Mouse (Mus musculus) cerebellum, adult 8-10 months (tissue): ENCODE results near the gene Parp16.
"Not testable (repeated sequence)": the region's sequence is repeated elsewhere in the genome, so short reads cannot be mapped to it uniquely, and the experiment has no call there.

Source experiments
- DNase-seq: peaks from one replicate; pipeline ENCODE4 v3.0.0; 2022

Gene Parp16

GRCm38 (mm10) chr9:65179817-65180624 is 15.1 kb upstream of the Parp16 start:
- no peak for DNase-seq

DNA sequence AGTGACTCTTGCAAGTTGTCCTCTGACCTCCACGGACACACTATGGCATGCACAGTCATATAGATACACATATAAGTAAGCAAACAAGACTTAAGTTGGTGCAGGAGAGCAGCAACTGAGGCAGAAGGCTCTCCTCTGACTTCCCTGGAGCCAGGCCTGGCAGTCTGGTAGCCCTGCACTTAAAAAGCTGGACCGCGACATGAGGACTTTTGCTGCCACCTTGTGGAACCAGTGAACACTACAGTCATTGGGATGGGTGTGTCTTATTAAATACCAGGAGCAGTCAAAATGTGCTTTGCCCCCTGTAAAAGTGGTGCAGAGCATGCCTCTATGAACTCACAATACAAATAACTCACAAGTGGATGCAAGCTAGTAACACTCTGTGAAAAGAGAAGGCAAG is 6.6 kb upstream of the Parp16 start:
- DNase-seq, result peak; percentile 85

- no peak for DNase-seq
These were observed 4.8 kb upstream of the Parp16 start for GRCm38 (mm10) chr9:65190306-65190705.

DNA sequence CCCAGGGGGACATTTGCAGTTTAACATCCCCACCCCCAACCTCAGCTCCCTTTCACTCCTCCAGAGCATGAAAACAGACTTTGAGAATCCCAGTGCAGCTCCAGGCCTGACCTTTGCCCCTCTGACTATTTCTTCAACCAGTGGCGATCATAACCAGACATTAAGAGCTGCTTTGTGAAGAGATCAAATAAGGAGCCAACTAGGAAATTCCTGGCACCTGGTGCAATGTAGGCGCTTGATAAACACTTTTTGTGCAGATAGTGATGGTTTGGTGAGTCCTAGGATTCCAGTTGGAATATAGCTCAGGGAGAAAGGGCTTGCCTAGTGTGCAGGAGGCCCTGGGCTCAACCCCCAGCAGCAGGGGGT is 3.8 kb upstream of the Parp16 start:
- no peak for DNase-seq

DNA sequence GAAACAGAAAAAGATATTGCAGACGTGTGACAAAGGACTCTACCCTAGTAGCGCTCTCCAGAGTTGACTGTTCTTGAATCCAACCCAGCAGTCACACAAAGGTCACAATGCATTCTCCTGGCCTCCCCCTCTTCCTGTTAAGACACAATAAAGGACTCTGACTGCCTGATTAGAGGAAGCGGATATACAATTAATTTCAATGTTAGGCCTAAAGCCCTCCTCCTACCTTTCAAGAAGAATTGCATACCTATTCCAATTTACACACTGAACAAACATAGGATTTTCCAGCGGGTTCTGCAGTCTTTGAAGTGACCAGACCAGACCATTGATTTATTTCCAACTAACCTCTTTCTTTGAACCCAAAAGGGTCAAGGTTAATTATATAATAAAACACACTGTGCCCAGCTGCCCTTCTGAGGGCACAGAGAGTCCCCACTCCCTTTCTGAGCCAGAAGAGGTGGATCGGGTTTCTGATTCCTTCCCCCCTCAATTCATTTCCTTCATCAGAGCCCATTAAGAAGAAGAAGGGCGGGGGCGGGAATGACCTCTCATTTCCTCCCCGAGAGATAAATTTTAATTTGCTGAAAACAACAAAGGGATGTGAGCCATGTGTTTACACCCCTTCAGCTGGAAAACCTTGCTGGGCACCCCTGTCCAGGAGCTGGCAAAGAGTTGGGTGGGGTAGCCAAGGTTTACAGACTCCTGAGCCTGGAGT is 3.2 kb upstream of the Parp16 start:
- DNase-seq, result no peak

- DNase-seq, result no peak
These were observed 1.9 kb upstream of the Parp16 start for GRCm38 (mm10) chr9:65193214-65193613.

GRCm38 (mm10) chr9:65195621-65195981 is 448 bp downstream of the Parp16 start:
- peak; percentile 32 for DNase-seq

- no peak for DNase-seq
These were observed 1.0 kb downstream of the Parp16 start for GRCm38 (mm10) chr9:65195982-65196737.

DNA sequence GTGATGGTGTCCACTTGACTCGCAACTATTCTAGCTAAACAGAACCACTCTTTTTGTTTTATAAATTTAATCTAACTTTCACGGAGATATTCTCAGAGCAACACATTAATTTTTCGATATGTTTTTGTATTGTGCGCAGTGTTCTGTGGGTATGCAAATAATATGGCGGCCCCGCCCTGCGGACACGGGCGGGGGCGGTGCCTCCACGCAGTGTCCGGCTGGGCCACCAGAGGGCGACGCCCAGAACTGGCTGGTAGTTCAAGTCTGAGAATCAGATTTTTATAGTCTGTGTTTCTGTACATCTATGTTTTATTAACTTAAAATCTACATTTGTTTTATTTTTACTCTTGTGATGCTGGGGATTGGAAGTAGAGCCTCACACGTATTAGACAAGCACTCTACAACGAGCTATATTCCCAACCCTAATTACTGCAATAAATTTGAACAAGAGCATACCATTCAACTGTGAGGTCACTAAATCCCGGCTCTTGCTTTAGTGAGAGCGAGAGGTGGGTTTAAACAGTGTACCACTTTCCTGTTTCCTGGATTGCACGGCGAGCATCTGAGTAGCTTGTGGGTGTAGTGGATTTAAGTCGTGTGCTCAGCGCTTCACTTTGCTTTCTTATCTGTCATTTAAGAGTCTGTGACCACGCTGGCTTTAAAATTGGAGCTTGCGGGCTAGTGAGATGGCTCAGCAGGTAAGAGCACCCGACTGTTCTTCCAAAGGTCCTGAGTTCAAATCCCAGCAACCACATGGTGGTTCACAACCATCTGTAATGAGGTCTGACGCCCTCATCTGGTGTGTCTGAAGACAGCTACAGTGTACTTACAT is 1.8 kb downstream of the Parp16 start:
- peak; percentile 96 for DNase-seq

GRCm38 (mm10) chr9:65197826-65198225 is 2.7 kb downstream of the Parp16 start:
- DNase-seq, result no peak

DNA sequence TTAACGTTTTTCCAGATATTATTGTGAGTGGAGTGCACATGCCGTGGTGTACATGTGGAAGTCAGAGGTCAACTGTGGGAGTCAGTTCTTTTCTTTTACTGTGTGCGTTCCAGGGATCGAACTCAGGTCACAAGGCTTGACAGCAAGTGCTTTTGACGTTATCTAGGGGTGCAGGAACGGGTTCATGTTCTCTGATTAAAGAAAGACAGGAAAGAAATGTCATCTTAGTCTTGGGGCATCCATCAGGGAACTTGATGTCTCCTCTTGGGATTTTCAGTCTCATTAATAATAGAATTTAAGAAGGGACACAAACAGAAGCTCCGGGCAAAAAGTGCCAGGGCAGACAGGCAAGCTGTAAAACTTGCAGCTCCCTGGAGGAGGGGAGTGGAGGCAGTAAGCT is 4.6 kb downstream of the Parp16 start:
- DNase-seq, result no peak

DNA sequence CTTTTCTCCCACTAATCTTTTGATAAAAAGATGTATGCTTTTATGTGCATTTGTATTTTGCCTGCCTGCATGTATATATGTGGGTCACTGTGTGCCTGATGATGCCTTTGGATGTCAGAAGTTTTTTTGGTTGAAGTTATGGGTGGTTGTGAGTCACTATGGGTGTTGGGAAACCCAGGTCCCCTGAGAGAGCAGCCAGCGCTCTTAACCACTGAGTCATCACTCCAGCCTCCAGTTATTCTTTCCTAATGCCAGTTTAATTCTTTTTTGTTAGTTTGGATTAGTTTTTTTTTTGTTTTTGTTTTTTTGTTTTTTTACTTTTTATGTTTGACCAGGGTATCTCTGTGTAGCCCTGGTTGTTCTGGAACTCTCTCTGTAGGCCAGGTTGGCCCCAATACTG is 5.5 kb downstream of the Parp16 start:
- no peak for DNase-seq

DNA sequence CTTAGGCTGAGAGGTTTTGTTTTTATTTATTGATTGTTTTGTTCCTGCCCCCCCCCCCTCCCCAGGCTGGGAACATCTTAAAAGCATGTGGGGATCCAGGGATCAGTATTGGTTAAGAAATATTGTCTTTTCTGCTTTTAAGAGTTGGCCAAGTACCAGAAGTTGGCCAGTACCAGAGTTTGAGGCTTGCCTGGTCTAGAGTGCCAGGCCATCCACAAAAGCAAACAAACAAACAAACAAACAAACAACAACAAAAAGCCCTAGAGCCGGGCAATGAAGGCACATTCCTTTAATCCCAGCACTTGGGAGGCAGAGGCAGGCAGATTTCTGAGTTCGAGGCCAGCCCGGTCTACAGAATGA is 5.8 kb downstream of the Parp16 start:
- no peak for DNase-seq

DNA sequence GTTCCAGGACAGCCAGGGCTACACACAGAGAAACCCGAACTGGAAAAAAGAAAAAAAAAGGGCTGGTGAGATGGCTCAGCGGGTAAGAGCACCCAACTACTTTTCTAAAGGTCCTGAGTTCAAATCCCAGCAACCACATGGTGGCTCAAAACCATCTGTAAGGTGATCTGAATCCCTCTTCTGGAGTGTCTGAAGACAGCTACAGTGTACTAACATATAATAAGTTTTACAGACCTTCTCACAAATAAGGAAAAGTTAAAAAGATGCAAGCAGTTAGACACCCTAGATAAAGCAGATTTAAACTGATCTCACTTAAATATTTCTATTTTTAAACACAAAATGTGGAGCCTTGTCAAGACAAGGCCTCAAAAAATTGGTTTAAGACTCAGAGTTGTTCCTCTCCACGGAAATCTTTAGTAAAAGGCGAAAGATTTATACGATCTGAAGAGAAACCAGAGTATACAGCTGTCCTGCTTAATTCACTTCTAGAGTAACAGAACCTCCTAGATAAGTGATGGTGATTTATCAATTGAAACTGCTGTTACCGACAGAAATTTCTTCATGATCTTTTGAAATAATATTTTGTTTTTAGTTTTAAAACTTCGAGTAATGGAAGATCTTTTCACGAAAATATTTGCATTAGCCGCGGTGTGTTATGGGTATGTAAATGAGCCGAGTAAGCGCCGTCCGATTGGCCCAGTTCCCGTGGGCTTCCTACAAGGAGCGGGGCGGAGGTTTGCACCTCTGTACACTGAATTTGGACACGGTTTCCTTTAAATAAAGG is 6.4 kb downstream of the Parp16 start:
- DNase-seq, result peak; percentile 88

DNA sequence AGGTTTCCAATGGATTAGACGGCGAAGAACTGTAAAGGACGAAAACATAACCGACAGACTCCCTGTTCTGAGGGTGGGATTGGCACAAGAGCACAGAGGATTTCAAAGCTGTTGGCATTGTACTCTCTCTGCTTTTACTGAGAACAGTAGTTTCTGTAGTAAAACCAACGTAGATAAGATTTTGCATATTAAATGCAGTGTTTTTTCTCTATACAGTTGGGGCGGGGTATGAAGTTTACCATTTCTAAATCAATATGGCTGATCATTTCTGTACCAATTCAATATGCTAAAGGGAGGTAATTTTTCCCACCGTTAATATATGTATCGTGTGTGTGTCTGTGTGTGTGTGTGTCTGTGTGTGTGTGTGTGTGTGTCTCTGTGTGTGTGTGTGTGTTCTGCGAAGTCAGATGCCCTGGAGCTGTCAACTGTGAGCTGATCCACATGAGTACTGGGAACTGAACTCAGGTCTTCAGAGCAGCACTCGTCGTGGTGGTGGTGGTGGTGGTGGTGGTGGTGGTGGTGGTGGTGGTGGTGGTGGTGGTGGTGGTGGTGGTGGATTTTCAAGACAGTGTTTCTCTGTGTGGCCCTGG is 7.1 kb downstream of the Parp16 start:
- DNase-seq, result no peak

DNA sequence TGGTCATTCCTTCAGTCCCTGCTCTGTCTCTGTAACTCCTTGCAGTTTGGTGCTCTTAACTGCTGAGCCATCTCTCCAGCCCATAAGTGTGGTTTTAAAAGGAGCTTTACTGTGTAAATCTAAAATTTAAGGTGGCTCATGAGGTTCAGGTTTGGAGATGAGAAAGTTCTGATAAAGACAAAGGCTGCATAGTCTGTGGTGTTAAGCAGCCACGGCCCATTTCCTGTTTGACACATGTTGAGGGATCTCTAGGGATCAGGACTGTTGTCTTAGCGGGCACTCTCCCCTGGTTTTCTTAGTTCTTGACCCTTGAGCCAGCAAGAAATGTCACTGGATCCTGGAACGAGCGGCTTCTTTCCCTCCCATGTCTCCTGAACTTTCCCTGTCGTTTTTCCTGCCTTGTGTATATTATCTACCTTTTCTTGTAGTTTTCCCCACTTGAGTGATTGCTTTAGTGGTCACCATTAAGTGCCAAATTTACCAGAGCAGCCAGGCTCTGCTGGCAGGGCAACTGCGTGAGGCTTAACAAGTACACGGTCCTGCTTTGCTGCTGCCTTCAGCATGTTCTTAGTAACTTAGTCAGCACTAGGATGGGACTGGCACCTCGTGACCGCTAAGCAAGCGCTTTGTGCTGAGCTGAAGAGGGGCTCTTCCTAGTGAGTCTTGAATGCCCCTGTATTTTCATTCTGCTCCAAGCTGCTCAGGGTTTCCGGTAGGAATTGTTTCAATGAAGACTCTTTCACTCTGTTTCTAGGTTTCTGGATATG is 10.1 kb downstream of the Parp16 start:
- no peak for DNase-seq

DNA sequence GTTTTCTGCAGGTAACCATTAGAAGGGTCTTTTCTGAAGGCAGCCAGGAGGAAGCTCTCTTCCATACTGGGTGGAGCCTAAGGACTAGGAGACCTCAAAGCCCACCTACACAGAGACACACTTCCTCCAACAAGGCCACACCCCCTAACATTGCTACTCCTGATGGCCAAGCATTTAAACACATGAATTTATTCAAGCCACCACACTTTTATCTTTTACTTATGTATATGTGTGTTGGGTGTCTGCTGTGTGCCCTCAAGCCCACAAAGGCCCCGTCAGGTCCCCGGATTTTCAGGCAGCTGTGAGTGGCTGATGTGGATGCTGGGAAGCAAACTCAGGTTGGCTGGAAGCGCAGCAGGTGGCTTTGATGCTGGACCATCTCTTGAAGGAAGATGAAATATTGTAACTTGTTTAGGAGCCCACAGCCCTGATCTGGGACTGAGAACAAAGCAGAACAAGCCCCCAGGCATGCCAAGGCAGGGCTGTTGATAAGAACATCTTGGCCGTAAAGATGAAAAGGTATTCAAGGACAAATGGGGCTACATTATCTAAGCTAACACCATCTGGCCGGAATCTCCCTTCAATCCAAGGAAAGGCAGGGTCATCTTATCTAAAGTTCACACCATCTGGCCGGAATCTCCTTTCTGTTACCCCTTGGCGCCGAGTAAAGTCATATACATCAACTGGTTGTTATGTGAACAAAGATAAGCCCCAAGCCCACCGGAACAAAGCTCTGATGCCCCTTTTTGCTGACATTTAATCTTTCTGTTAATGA is 12.1 kb downstream of the Parp16 start:
- DNase-seq, result not testable (repeated sequence)

GRCm38 (mm10) chr9:65208293-65209179 is 13.4 kb downstream of the Parp16 start:
- DNase-seq, result no peak

- DNase-seq, result no peak
These were observed 16.4 kb downstream of the Parp16 start for GRCm38 (mm10) chr9:65211598-65211997.
